Mouse (Mus musculus): ENCODE measurements around the gene Pou2f2.
"Not testable (repeated sequence)": the region's sequence is repeated elsewhere in the genome, so short reads cannot be mapped to it uniquely, and the experiment has no call there.

Pou2f2 gene

DNA sequence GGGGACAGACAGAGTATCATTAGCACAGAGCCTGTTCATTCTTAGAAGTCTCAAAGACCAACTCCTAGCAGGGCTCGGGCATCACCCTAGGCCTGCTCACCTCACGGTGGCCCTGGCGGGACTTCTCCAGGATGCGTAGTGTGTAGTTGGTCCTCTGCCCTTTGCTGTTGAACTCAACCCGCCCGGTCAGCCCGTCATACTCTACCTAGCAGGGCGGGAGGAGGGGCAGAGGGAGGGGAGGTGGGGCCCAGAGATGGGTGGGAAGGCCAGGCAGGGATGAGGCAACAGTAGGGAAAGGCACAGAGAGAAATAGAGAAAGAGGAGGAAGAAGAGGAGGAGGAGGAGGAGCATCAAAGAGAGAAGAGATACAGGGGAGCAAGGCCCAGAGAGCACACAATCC is 121.1 kb downstream of the Pou2f2 start:
- no peak for DNase-seq

GRCm38 (mm10) chr7:25057888-25058287 is 121.6 kb downstream of the Pou2f2 start:
- DNase-seq: no peak

GRCm38 (mm10) chr7:25056951-25057350 is 122.6 kb downstream of the Pou2f2 start:
- peak; percentile 51 to 61 for DNase-seq

DNA sequence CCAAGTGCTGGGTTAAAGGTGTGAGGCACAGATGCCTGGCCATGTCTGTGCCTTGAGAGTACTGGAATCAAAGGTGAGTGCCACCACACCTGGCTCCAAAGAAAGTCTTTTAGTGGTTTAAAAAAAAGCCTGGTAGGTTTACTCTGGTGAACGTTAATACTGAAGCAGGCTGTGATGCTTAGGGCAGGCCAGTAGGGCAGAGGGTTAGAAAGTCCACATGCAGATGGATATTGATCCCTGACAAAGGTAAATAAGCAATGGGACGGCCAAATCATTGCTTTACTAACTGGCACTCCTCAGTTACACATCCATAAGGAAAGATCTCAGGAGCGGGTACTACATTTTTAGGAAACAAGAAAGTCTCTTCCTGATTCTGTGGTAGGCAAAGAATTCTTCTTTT is 126.9 kb downstream of the Pou2f2 start:
- no peak for DNase-seq

DNA sequence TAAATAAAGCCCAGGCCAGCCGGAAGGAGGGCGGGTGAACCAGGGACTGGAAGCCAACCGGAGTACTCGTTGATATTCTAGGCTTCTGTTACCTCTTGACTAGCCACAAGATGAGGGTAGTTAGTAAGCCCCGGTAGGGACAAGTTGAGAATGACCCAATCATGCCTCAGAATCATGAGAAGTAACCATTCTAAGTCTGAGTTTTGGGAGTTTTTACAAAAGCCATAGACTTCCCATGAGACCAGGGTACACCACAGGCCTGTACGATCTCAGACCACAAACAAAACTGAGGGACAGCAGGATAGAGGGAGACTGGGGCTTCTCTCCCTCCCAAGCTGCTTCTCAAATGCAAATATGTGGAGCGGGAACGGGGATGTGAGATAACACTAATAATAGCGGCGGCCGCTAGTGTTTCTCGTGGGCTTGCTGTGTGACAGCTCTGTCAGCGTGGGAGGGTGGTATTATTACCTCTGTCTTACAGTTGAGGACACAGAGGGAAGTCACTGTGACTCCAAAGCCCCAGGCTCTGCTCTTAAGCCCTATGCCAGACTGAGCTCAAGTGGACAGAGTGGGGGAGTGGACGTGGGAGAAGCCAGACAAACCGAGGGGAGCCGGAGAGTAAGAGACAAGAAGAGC is 130.1 kb downstream of the Pou2f2 start:
- DNase-seq: no peak

GRCm38 (mm10) chr7:25047363-25047762 is 132.2 kb downstream of the Pou2f2 start:
- DNase-seq: peak; percentile 50 to 63

- not testable (repeated sequence) for DNase-seq
Observed at GRCm38 (mm10) chr7:25044599-25044998, 134.9 kb downstream of the Pou2f2 start.

GRCm38 (mm10) chr7:25041921-25042320 is 137.6 kb downstream of the Pou2f2 start:
- DNase-seq: no peak

Measured in cerebellum, postnatal 25 days (tissue).